Mouse (Mus musculus): ENCODE measurements around the gene Lce1a1.

Lce1a1 gene

DNA sequence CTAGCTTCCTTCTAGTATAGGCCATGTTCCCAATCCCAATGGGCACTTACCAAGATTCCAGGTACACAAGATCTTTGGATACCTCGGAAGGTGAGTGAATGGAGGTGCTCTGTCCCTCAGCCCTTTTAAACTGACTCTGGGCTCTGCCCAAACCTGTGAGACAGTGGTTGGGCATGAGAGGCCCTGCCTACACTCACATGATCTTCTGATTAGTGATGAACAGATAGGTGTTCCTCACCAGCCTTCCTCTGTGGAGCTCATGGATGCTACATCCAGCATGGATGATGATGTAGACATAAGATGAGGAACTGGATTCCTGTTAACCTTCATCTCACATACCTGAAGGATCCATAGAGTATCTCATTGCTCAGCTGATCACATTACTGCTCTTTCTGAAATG, at the start of gene Lce1a1:
Gene Lce1a1 (minus strand): TSS at position 101 of the 400 bp plus-strand sequence.
- DNase-seq: no peak

DNA sequence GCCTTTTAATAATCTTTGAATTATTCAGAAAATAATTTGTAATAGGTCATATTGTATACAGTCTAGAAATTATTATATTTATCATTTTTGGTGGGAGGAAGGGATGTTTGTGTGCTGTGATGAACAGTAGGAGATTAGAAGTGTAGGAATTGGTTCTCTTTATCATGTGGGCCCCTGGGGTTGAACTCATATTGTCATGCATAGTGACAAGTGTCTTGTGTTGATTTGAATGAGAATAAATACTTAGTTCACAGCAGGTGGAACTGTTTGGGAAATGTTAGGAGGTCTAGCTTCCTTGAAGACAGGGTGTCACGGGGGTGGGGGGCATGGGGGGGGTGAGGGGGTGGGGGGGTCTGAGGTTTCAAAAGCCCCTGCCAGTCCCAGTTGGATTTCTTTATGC, 46.5 kb upstream of the Lce1a1 start:
- no peak for DNase-seq

DNA sequence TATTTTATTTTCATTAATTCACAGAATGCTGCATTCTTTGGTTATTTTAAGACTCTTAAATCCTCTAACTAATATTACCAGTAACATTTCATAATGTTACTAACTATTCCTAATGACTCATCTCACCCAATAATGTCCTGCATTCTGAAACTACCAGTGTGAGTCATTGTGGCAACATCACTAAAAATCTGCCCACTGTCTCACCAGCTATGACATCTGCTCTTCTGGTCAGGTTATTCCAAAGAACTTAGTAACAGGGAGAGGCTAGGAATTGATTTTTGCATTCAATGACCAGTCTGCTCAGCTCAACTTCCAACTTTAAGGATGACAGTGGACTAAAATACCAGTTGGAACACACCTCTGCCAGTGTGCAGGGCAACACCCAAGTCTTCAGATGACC, 43.6 kb upstream of the Lce1a1 start:
- DNase-seq: no peak

DNA sequence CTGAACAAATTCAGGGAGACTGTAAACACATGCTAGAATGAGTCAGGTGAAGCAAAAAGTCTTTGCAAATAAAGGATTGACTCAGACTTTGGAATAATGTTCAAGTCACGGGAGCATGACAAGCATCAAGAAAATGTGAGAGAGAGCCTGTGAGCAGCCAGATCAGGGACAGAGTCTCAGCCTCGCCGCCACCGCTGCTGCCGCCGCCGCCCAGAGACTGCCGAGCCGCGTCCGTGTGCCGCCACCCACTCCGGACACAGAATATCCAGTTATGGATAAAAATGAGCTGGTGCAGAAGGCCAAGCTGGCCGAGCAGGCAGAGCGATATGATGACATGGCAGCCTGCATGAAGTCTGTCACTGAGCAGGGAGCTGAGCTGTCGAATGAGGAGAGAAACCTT, 41.0 kb upstream of the Lce1a1 start:
- DNase-seq: peak; percentile 5 to 8

DNA sequence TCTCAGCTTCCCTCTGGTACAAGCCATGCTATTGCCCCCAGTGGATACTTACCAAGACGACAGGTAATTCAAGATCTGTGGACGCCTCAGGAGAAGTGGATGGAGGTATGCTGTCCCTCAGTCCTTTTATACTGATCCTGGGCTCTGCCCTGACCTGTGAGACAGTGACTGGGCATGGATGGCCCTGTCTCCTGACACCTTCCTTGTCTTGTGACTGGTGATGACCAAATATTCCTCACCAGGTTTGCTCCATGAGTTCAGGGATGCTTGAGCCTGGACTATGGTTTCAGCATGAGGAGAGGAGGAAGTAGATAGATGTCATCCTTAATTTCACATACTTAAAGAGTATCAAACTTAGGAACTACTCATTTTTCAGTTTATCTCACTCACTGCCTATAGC, 39.0 kb upstream of the Lce1a1 start, which contains the start of gene Lce1d:
Gene Lce1d (minus strand): TSS at position 101 of the 400 bp plus-strand sequence.
- DNase-seq: no peak

DNA sequence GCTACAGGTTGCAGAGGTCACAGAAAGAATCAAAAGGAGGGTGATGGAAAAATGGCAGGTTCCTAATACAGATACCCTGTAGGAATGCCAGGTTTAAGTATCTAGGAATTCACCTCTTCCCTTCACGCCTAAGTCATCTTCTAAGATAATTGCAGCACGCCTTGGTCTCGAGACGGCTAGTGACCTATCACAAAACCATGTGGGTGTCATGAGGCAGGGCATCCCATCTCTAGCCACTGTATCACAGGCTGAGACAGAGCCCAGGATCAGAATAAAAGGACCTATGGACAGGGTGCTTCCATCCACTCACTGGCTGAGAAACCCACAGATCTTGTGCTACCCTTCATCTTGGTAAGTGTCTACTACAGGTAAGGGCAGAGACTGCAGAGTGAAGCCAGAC, 30.8 kb upstream of the Lce1a1 start, which contains the start of gene Lce1c:
Gene Lce1c (plus strand): TSS at position 301 of the 400 bp plus-strand sequence.
- DNase-seq: no peak

DNA sequence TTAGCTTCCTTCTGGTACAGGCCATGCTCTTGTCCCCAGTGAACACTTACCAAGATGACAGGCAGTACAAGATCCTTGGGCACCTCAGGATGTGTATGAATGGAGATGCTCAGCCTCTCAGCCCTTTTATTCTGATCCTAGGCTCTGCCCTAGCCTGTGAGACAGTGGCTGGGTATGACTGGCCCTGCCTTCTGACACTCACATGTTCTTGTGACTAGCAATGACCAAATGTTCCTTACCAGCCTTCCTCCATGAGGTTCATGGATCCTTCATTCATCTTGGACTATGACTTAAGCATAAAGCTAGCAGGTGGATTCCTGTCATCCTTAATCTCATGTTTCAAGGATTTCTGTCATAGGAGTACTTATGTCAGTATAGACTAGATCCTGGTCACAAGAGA, 22.1 kb upstream of the Lce1a1 start, which contains the start of gene Lce1a2:
Gene Lce1a2 (minus strand): TSS at position 101 of the 400 bp plus-strand sequence.
- DNase-seq: no peak

DNA sequence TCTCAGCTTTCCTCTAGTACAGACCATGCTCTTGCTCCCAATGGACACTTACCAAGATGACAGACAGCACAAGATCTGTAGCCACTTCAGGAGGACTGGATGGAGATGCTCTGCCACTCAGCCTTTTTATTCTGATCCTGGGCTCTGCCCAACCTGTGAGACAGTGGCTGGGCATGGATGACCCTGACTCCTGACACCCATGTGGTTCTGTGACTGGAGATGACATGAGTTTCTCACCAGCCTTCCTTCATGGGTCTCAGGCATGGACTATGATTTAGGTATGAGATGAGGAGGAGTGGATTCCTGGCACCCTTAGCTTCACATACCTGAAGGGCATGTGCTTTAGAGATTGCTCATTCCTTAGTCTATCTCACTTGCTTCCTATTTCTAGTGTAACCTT, 8.7 kb upstream of the Lce1a1 start, which contains the start of gene Lce1b:
Gene Lce1b (minus strand): TSS at position 101 of the 400 bp plus-strand sequence.
- DNase-seq: no peak

DNA sequence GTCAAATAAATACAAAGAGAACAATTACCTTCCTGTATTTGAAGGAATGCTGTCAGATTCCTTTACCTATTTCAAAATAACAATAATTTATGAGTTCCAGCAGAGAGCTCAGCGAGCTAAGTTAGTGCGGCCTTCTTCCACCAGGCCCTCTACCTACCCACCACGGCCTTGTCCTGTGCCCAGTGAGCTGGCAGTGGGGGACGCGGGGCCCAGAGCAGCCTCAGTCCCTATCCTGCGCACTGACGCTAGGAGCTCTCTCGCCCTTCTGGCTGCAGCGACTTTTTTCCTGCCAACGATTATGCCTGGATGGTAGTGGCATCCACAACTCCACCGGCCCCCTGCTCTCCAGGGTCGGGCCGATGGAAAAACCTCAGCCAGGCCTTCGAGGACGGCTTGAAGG, 8.3 kb downstream of the Lce1a1 start:
- DNase-seq: no peak

DNA sequence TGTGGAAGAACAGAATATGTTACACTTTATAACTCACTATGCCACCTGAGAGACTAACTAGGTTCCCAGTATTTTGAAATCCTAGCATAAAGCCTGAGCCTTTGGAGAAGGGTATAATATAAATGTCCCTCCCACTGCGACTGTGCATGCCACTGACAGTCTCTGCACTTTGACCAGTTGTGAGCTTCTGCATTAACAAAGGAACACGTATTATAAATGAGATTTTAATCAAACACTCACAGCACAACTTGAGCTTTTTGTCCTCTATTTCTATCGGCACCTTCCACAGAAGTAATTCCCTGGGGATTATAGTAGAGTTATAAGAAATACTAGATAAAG, 9.5 kb downstream of the Lce1a1 start:
- no peak for DNase-seq

DNA sequence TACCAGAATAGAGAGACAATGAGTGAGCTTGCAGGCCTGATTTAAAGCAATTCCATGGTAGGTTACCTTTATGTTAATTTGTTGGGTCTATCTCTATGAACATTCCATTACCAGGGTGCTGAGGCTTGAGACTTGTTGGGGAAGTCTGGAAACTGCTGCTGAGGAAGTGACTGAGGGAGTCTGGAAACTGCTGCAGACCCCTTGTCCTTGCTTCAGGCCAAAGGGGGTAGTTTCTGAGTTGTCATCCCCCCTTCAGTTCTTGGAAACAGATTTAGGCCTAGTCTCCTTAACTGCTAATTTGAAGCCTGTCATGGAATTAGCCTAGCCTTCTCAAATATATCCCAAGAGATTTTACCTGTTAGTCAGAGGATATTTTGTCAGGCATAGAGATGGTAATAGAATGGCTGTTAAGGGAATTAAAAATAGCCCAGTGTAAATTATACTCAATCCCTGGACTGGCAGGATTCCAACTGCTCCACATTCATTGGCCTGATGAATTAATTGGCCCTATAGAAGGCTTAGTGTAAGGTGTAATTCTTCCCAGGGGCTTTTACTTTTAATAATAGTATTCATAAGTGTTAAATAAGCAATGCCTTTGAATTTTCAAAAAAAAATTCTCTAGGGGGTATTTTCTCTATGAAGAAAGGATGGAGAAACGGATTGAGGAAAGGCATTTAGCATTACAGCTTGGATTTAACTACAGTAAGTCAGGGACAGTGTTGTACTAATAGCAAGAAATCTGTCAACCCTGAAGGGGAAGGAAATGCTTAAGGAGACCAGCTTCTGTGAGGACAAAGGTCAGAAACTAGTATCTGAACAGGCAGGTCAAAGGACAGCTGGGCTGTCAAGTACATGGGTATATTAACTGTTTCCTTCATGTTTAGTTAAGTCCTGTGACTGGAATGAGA, 10.1 kb downstream of the Lce1a1 start:
- DNase-seq: no peak

DNA sequence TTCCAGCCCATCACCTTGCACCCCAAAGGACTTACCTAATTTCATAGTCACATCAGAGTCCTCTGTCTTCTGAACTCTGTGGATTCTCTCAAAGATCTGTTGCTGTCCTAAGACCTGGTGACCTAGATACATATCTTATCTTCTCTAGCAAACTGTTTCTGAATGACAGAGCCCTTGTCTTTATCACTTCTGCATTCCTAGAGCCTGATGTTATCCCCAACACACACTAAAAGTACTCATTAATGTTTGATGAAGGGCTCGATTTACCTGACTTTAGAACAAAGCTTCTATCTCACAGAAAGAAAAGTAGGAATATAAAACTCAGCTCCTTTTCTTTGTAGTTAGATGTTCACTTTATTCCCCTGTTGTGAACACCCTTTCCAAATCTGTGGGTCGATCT, 26.5 kb downstream of the Lce1a1 start, which contains the start of gene Lce6a:
Gene Lce6a (minus strand): TSS at position 101 of the 400 bp plus-strand sequence.
- no peak for DNase-seq

DNA sequence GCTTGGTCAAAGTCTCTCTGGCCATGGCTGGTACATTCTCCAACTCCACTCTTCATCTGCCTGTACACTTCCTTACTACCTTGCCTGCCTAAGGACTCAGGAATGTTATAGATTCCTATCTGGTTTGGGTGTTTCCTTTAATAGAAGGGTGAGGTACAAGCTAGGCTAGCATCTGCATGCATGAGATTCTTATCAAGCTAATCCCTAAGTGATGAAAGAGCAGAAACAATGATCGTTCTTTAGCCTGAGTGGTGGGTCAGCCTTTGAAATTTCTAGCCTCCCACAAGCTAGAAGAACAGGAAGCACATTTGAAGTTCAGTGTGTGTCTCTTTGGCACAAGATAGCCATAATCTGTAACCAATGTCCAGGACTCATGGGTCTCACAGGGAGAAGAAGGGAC, 38.3 kb downstream of the Lce1a1 start:
- DNase-seq: no peak

DNA sequence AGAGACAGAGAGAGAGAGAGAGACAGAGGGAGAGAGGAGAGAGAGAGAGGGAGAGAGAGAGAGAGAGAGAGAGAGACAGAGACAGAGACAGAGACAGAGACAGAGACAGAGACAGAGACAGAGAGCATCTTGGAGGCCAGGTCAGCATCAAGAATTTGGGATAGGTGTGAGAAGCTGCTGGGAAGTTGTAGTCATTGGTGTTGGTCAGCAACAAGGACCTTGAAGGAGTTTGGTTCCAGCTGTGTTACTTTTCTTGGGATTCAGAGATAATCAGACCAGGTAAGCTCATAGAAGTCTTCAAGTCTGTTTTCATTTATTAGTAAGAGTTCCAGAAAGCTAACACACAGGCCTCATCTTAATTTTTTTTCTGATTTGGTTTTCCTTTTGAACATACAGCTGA, 40.7 kb downstream of the Lce1a1 start, which contains the start of gene 2210017I01Rik:
Gene 2210017I01Rik (minus strand): TSS at position 101 of the 400 bp plus-strand sequence.
- no peak for DNase-seq

DNA sequence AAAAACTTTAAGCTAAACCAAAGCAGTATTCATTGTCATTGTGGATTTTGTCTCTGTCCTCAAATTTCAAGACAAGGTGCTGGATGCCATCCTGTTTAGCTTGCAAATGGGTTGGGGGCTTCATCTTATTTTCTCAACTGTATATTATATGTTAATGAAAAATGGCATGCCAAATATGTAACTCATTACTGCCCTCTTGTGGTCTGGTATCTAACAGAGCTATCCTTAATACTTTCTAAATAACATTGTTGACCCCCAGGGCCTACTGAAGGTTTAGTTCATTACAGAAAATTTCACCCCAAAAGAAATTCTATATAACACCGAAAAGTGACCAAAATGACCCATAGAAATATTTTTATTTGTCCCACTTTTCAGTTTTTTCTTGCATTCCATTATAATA, 45.9 kb downstream of the Lce1a1 start:
- no peak for DNase-seq

DNA sequence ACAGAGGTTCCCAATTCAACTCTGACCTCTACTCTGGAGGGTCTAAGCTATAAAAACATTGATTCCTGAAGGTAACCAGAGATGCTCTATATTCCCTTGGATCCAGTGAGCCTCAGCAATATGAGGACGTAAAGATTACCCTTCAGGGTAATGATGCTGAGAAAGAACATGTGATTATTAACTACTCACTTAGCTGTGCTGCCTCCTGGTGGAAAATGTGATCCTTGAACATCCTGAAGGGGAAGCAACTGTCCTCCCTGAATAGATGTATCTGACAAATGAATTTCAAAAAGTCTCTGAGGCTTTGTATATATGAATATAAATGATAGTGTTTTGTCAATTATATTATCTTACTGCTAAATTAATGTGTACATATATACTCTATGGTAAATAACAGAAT, 47.7 kb downstream of the Lce1a1 start:
- no peak for DNase-seq

DNA sequence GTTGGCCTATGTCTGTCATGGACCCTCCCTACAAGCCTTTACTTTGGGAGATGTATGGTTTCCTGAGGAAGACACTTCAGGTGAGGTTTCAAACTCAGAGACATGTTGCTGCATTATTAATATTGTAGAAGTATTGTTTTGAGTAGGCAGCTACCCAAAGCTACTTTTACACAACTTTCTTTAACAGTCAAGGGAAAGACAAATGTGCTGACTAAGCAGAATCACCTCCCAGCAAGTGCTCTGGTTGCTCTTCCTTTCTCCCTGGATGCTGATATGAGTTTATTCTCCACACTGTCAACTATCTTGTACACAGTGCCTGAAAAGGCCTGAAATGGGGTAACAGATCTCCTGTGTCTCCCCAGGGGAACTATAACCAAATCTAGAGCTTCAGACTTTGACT, 48.1 kb downstream of the Lce1a1 start:
- no peak for DNase-seq

DNA sequence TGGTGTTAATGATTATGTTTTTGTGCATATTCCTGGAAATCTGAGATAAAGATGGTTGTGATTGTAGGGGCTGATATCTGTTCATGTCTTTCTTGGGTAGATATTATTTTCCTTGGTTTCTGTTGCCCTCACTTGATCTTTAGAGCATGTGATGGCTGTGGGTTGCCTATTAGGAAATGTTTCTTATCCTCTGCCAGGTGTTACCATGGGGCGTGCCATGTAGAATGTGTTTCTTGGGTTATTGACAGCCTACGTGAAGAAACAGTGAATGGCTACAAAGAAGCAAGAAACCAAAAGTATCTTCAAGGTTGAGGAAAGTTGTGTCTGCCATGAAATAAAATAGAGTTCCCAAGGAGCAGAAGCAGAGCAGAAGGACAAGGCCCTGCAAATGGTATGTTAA, 49.7 kb downstream of the Lce1a1 start:
- no peak for DNase-seq
